Mouse (Mus musculus) mature B cell (primary cell): Measurements from ENCODE around the gene Ermap.

Experiments
- in situ Hi-C: fragments of 300-500 bp; cut with MboI; formaldehyde crosslinking; loops from 2 replicates; pipeline ENCODE4 v1.14.3; 2019

Ermap gene

GRCm38 (mm10) chr4:119185771-119186170 lies 4.0 kb downstream of the Ermap start:
- in situ Hi-C loops = no loop called here

DNA sequence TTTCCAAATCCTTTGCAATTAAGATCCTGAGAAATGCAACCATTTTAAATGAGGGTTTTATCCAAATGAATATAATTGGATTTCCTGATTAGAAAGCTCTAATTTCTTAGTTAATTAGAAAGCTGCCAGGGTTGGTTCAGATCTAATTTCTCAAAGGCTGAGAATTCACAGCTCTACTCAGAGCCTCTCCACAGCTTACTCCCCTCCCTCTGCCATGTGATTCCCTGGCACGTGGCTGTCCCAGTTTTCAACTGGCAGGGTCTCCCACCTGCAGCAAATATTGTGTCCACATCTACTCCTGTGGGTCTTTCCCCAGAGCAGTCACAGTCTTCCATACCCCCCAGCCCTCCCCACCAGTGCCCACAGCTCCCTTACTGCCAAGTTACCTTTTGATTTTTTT lies 6.3 kb downstream of the Ermap start:
- in situ Hi-C loops = no loop called here

GRCm38 (mm10) chr4:119181456-119181855 lies 8.4 kb downstream of the Ermap start:
- in situ Hi-C loops = no loop called here

DNA sequence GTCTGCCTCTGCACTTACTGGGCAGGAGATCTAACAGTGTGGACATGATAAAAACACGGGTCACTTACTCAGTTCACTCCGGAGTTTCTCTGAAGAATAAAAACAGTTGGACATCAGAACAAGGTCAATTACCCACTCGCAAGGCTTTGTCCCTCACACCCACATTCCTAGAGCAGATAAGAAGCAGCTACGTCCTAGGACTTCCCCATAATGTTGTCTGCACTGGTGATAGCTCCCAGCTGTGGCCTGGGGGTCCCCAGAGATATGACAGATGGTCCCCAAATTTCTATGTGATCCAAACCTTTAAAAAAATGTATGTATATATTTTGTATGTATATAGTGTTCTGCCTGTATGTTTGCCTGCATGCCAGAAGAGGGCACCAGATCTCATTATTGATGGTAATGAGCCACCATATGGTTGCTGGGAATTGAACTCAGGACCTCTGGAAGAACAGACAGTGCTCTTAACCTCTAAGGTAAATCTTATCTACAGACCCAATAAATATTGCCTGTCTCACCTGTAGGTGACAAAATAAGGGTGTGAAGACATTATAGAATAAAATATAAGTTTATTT lies 9.6 kb downstream of the Ermap start:
- in situ Hi-C loops = no loop called here

GRCm38 (mm10) chr4:119178331-119178730 lies 11.5 kb downstream of the Ermap start:
- in situ Hi-C loops = no loop called here

- in situ Hi-C loops = no loop called here
These were observed 12.1 kb downstream of the Ermap start for GRCm38 (mm10) chr4:119177702-119178101.

GRCm38 (mm10) chr4:119173851-119174453 lies 15.9 kb downstream of the Ermap start, which contains the start of gene Zfp691:
Zfp691 (minus strand) TSS chr4:119174195.
- in situ Hi-C loops = loop anchor here (5.0 to 25.0 kb wide), 2 partner anchors 172 to 537 kb away; no protein-coding TSS in a partner anchor

- in situ Hi-C loops = loop anchor here (5.0 to 25.0 kb wide), 2 partner anchors 171 to 536 kb away; no protein-coding TSS in a partner anchor
These were observed 16.7 kb downstream of the Ermap start for GRCm38 (mm10) chr4:119172919-119173650.

DNA sequence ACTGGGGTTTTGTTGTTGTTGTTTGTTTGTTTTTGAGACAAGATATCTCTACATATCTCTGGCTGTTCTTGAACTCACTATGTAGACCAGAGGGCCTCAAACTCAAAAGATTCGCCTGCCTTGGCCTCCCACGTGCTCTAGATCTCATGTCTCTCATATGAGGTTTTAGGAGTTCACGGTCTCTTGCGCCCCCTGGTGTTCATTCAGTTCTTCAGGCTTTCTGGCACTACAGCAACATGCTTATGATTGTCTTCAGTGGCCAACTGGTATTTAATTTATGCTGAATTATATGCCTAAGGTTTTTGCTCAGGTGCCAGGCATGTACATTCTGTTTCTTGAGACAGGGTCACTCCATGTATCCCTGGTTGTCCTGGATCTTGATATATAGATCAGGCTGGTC lies 22.1 kb downstream of the Ermap start:
- in situ Hi-C loops = loop anchor here (25.0 kb wide), 1 partner anchor 530 kb away; no protein-coding TSS in a partner anchor

- in situ Hi-C loops = loop anchor here (25.0 kb wide), 1 partner anchor 530 kb away; no protein-coding TSS in a partner anchor
These were observed 22.7 kb downstream of the Ermap start for GRCm38 (mm10) chr4:119167068-119167467.

DNA sequence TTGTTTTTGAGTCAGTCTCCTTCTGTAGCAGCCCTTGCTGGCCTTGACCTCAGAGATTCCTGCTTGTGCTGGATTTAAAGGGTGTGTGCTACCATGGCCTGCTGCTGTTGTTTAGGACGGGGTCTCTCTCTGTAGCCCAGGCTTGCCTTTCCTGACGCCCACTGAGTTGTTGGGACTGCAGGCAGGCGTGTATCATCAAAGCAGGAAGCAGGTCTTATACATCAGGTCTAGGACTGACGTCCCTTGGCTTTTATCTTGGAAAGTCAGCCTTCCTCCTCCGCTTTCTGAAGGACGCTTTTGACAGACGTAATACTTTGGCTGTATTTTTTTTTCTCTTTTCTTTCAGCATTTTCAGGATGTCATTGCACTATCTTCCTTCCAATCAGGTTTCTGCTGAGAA lies 23.9 kb downstream of the Ermap start:
- in situ Hi-C loops = loop anchor here (25.0 kb wide), 1 partner anchor 529 kb away; no protein-coding TSS in a partner anchor

- in situ Hi-C loops = loop anchor here (25.0 kb wide), 1 partner anchor 526 kb away; no protein-coding TSS in a partner anchor
These were observed 26.8 kb downstream of the Ermap start for GRCm38 (mm10) chr4:119162990-119163389.

GRCm38 (mm10) chr4:119161358-119161757 lies 28.5 kb downstream of the Ermap start:
- in situ Hi-C loops = loop anchor here (25.0 kb wide), 1 partner anchor 524 kb away; no protein-coding TSS in a partner anchor

DNA sequence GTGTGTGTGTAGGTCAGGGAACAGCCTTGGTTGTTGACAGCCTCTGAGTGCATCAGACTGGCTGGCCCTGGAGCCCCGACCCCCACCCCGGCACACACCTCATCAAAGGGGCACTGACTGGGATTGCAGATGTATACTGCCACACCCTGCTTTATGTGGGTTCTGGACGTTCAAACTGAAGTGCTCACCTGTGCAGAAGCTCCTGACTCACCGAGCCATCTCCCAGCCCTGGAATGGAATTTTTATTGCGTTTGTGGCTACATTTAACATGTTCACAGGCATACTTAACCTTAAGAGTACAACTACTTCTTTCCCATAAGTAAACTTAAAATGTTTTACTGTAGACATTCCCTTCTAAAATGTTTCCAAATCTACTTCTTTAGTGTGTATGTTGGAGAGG lies 31.9 kb downstream of the Ermap start:
- in situ Hi-C loops = loop anchor here (25.0 kb wide), 1 partner anchor 521 kb away; no protein-coding TSS in a partner anchor

DNA sequence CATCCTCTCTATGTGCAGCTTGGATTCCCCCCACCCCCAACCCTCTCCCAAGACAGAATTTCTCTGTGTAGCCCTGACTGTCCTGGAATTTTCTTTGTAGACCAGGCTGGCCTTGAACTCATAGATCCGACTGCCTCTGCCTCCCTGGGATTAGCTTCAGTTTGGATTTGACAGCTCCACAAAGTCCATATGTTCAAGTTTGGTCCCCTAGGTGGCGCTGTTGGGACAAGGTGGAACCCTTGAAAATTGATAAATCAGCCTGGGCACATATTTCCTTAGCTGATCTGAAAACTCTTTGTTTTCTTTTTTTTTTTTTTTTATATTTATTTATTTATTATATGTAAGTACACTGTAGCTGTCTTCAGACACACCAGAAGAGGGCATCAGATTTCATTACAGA lies 32.6 kb downstream of the Ermap start:
- in situ Hi-C loops = loop anchor here (25.0 kb wide), 1 partner anchor 520 kb away; no protein-coding TSS in a partner anchor

GRCm38 (mm10) chr4:119148741-119149140 lies 41.1 kb downstream of the Ermap start:
- in situ Hi-C loops = no loop called here

DNA sequence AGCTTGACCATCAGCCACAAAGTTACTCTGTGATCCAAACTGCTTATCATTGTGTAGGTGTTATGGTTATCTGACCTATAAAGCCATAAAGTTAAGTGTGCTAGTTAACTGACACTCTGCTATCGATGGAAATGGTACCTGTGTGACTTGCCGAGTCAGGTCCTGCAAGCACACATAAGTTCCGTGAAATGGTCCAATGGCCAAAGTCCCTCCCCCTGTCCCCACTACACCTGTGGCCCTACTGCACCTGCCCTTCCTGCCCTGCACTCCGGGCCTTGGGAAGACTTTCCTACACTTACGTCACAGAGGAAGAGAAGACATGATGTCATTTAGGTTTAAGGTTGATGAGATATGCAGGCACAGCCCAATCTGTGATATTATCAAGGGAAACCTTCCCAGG lies 42.5 kb downstream of the Ermap start:
- in situ Hi-C loops = no loop called here

DNA sequence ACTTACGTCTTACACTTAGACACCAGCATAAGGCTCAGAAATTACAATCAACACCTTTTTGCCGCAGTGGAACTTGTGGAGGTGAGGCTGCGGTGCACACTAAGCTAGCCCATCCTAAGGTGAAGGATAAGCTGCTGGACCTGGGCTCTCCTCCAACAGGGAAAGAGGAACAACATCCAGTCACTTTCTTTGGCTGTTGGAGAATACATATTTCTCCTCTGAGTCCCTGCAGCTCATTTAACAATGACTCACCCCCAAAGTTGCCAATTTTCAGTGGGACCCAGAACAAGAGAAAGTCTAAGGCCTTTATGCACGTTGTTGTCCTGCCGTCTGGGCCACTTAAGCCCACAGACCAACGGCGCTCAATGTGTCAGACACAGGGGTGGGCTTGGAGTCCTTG lies 43.0 kb downstream of the Ermap start:
- in situ Hi-C loops = no loop called here

GRCm38 (mm10) chr4:119142230-119142871 lies 47.5 kb downstream of the Ermap start:
- in situ Hi-C loops = no loop called here

DNA sequence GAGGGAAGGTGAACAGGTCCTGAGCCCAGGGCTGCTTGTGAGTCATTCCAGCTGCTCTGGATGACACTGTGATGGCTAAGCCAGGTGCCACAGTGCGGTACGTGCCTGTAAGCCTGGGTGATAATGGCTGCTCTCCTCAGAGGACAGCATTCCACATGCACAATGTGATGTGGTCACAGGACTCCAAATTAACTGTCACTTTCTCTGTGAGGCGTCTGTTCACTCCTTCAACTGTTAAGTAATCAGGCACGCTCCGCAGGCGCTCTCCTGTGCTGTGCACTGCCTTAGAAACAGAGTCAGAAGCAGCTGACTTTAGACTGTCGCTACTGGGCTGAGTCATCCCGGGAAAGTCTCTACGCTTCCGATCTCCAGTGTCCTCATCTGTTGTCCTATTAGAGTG lies 48.6 kb downstream of the Ermap start:
- in situ Hi-C loops = no loop called here

- in situ Hi-C loops = no loop called here
These were observed 49.7 kb downstream of the Ermap start for GRCm38 (mm10) chr4:119140126-119140525.

DNA sequence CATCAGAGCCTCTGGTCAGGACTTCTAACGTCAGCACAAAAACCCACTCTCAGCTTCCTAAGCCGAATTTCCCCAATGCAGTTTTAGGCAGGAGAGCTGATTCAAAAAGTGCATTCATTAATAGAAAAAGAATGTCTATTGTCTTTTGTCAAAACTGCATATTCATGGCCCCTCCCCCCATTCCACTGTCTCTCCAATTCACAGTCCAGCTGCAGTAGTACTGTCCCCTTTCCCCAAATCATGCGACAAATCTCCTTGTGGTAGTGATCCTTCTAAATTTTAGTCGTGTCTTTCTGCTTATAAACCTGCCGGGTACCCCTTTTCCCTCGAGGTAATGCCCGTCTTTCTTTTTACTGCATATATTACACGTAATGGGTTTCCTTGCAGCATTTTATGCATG lies 51.0 kb downstream of the Ermap start:
- in situ Hi-C loops = no loop called here
